Mouse (Mus musculus) cerebral cortex, adult 2 months (tissue): ENCODE measurements around the gene Asic1.

Experiments used
- WGBS: fragments of 180-500 bp; shearing (Covaris S2); methylation state at CpG from one replicate; pipeline ENCODE4 v1.1.7; 2018; 5-methylcytosine and 5-hydroxymethylcytosine counted together

The Asic1 gene

DNA sequence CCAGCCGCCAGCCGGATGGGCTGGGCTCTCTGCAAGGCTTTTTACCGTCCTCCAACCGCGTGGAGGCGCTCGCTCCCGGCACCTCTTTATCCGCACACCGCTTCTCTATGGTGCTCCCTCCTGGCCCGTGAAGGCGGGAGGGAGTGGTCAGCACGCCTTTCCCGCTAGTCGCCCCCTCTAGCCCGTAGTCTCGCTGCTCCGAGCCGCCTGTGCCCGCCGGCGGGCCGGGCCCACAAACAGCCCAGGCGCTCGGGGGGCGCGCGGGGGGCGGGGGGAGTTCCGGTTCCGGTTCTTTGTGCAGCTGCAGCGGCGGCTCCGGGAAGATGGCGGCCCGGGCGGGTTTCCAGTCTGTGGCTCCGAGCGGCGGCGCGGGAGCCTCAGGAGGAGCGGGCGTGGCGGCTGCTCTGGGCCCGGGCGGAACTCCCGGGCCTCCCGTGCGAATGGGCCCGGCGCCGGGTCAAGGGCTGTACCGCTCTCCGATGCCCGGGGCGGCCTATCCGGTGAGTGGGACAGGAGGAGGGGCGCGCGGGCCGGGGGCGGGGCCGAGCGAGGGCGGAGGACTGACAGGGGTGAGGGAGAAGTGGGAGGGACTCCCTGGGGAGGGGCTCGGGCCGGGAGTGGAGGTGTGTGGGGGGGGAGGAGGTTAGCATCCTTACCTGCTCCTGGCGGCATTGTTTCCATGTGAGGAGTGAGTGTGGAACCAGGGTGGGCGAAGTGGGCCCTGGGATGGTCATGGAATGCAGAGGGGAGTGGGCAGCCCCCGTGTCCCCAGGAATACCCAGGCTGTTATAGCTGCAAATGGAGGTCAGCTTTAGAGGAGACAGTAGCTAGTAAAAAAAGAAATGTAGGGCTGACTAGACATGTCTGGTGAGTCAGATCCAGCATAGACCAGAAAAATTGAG is 32.1 kb downstream of the Asic1 start, which contains the start of gene Smarcd1:
Gene Smarcd1 (plus strand): TSS at position 131 of the 902 bp plus-strand sequence.
- WGBS: under 1% methylated on average over 71 of the region's 71 CpGs

DNA sequence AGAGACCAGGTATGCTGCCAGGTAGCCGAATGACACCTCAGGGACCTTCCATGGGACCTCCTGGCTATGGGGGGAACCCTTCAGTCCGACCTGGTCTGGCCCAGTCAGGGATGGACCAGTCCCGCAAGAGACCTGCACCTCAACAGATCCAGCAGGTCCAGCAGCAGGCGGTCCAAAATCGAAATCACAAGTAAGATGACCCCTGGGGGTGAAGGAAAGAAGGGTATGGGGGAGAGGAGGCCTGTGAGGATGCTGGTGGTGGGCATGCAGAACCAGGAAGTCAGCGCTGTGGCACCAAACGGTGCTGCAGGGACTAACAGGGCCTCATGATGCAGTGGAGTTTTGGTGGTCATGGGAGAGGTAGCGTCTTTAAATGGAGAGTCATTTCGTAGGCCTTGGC is 32.9 kb downstream of the Asic1 start:
- 47% methylated on average over 9 of the region's 9 CpGs for WGBS

DNA sequence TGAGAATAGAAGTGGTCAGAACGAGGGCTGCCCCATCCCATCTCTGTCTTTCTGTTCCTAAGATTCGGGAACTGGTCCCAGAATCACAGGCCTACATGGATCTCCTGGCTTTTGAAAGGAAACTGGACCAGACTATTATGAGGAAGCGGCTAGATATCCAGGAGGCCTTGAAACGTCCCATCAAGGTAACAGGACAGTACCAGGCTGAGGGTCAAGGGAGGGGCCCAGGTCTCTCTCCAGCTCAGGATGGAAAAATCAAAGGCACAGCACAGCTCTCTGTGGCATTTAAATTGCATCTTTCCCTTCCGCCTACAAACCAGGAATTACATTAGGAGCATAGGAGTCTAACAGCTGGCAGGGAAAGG is 33.5 kb downstream of the Asic1 start:
- WGBS: 33% methylated on average over 5 of the region's 5 CpGs

DNA sequence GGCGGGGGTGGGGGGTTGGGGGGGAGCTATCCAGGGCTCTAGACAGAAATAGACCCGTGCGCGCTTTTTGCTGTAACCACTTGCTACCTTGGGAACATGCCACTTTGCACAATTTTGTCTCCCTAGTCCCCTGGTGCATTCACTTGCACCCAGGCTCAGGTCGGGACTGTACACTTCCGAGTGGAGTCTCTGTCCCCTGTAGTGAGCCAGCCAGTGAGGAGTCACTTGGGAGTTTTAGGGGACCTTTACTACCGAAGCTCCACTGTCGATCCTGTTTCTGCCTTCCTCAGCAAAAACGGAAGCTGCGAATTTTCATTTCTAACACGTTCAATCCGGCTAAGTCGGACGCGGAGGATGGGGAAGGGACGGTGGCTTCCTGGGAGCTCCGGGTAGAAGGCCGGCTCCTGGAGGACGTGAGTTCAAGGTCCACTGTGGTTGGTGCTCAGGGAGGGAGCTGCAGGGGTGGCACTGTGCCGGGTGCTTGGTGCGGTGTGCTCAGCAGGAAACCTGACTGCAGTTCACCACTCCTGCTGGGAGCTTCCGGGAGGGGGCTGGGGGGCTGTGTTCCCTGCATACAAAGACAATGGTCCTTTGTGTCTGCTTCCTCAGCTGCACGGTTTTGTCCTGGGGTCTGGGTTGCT is 34.0 kb downstream of the Asic1 start:
- 10% methylated on average over 23 of the region's 23 CpGs for WGBS

DNA sequence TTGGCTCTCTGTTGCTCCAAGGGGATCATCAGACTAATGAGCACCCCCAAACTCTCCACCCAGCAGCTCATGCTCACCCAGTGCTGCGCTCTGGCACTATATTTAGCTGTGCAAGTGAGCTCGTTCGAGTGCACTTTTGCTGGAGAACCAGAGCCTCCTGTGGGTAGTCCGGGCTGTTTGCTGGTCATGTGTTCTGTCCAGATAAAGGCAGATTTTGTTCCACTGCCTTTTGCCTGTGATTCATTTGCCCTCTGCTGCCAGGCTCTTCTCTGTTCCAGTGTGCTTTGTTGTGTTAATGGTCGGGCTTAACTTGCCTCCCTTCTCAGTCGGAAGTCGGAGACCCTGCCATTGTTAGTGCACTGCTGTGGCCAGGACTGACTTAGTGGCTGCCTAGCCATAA is 34.7 kb downstream of the Asic1 start:
- WGBS: 20% methylated on average over 7 of the region's 7 CpGs

DNA sequence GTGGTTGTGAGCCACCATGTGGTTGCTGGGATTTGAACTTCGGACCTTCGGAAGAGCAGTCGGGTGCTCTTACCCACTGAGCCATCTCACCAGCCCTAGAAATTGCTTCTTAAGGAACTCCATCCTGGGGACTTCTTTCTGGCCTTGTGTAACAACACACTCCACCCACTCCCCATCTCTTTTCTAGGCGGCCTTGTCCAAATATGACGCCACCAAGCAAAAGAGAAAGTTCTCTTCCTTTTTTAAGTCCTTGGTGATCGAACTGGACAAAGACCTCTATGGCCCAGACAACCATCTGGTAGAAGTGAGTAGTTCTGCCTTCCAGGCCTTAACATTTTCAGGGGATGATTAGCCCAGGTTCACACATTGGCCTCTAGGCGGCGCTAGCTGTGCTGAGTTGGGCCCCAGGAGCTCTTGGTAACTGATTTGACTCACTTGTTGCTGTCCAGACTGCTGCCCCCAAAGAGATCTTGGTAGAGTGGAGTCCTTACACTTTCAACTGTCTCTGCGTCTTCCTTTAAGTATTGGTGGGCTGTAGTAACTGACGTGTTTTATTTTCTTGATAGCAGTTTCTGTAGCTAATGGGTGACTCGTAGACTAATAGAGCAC is 35.4 kb downstream of the Asic1 start, which contains the start of gene Gm17349:
Gene Gm17349 (minus strand): TSS at position 51 of the 609 bp plus-strand sequence.
- 45% methylated on average over 11 of the region's 11 CpGs for WGBS

DNA sequence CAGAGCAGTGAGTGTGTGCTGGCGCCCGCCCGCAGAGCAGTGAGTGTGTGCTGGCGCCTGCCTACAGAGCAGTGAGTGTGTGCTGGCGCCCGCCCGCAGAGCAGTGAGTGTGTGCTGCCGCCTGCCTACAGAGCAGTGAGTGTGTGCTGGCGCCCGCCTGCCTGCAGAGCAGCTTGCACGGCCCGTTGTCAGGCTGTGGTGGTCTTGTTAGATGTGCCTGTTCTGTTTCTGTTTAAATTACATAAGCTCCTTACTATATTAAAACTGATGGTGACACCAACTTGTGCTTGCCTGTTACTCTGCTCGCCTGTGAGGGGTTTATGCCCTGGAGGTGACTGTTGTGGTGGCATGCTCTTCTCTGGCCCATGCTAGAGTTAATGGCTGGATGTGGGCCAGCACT is 38.0 kb downstream of the Asic1 start:
- WGBS: 74% methylated on average over 13 of the region's 13 CpGs

DNA sequence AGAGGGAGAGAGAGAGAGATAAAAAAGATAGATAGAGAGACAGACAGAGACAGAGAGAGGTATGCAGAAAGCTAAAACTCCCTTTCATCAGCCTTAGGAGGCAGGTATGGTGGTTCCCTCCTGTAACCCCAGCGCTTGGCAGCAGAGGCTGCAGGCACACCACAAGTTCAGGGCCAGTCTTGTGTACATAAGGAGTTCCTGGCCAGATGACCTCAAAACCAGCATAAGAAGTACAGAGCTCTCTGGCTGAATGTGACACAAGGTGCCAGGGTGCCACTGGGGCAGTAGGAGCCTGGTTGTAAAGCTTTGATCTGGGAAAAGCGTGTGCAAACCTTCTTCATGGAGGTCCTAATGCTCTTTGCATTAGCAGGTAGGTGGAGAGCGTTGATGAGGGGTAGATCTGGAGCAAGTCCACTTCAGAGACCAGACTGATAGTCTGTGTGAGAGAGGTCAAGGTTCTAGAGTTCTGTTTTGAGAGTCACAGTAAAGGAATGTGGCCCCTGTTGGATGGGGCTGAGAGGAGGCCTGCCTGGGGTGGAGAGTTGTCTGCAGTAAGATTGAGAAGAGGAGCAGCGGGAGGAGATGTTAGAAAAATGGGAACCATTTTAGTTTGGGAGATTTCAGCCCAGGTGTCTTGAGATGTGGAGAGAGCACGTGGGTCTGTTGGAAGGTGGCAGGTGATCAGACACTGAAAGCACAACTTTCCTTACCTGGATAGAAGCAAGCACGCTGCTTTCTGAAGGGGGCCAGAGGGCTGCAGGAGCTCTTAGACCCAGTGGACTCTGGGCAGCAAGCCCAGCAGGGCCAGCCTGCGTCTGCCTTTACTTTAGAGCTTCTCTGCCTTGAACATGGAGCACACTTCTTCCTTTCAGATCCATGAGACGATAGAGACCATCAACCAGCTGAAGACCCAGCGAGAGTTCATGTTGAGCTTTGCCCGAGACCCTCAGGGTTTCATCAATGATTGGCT is 40.3 kb downstream of the Asic1 start:
- 77% methylated on average over 10 of the region's 10 CpGs for WGBS

DNA sequence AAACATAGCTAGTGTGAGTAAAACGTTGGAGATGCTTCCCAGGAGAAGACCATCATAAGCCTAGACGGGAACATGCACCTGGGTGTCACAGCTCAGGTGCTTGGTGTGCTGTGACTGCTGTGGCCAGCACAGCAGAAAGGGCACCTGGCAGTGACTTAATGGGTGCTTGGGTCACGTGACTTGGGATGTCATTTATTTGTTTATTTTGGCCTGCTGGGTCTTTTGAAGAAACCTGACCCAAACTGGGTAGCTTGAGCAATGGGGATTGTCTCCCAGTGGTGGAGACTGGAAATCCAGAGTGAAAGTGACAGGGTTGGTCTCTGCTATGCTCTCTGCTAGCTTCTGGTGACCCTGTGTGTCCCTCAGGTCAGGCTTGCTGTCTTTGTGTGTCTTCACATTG is 41.3 kb downstream of the Asic1 start:
- WGBS: 60% methylated on average over 3 of the region's 3 CpGs

DNA sequence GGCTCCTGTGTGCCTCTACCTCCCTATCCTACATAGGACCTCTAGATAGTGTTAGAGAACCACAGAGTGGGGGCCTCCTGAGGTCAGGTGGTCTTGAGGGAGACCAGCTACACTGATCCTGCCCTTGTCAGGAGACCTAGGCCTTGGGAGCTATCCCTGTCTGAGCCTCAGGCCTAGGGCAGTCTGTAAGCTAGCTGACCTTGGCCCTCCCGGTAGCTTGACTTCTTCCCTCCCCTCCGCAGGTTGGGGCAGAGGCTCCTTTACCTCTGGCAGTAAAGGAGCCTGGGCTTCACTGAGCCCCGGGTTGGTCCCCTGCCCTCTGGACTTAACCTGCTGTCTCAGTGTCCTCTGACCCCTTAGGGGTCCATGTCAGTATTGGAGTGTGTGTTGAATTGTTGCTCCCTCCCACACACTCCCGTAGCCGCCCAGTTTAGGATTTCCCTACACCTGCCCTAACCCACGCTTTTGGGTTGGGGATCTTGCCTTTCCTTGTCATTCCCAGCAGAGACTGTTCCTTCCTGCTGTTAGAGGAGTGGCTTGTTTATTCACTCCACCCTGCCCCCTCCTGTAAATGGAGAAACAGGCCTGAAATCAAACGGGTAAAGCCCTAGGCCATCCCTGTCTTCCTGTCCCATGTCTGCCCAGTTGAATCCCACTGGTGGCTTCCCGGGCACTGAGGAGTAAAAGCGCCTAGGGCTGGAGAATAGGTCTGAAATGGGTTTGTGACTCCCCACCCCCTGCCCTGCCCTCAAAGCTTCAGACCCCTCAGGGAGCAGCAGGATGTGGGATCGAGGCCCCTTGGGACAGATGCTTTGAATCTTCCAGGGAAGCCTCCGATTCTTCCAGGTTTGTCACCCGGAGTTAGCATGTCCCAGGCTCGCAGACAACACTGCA is 42.7 kb downstream of the Asic1 start:
- WGBS: 64% methylated on average over 13 of the region's 13 CpGs

DNA sequence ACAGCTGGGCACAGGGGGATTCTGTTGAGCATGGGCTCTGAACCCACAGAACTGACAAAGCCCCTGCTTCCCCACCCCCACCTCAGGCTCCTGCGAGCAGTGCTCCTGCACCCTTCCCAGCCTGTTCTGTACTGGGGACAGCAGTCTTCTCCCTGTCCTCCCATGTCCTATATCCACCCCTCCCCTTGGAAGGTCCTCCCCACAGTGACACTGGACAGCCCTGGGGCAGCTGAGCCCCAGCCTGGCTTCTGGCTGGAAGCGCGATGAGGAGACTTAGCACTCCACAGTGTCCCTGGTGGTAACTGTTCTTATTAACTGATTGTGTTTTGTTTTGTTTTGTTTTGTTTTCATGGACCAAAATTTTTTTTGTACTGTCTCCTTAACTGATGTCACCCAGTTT is 43.4 kb downstream of the Asic1 start:
- WGBS: 58% methylated on average over 3 of the region's 3 CpGs

DNA sequence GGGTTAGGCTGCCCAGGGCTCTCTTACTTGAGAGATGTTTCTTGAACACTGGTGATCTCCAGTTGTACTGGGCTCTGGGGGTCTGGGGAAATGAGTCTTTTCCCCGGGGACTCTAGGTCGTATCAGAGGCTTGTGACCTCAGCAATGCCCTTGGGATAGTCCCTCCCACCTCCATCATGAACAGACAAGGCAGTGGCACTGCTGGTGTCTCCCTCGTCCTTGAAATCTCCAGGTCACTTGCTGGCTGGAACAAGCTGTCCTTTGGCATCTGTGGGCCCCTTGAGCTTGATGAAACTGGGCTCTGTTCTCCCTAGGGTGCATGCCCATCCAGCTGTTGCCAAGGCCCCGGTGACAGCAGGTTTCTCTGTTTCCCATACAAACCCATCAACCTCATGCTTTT is 44.0 kb downstream of the Asic1 start:
- WGBS: 64% methylated on average over 4 of the region's 4 CpGs

DNA sequence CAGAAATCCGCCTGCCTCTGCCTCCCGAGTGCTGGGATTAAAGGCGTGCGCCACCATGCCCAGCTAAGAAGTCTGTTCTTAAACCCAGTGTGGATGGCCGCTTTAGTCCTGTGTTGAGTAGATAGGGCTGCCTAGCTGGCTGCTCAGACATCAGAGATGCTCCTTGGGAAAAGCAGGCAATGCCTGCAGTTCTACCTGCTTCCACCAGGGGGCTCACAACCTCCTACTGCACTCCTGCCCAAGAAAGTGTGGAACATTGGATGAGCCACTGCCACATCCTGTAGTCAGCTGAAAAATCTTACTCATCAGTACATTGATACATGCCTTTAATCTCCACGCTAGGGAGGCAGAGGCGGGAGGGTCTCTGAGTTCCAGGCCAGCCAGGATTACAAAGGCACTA is 44.7 kb downstream of the Asic1 start:
- WGBS: 34% methylated on average over 7 of the region's 7 CpGs

DNA sequence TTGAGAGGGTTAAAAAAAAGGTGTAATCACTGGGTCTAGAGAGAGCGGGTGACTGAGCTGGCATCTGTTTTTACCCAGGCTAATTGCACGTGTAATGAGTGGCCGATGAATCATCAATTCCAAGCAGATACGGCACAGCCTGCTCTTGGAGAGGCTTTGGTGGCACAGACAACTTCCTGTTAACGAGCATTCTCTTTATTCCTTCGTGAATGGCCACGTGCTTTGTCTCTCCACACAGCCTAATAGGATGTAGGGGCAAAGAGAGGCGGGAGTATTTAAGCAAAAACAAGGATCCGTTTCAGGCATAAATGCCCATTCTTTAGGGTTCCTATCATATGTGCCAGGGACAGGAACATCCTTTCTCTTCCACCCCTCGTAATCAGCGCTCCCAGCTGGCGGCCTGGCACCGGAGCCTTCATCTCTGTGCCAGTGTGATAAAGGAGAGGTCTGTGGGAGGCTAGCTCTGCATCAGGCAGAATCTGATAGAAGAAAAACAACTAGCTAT is 45.2 kb downstream of the Asic1 start:
- 19% methylated on average over 13 of the region's 13 CpGs for WGBS

DNA sequence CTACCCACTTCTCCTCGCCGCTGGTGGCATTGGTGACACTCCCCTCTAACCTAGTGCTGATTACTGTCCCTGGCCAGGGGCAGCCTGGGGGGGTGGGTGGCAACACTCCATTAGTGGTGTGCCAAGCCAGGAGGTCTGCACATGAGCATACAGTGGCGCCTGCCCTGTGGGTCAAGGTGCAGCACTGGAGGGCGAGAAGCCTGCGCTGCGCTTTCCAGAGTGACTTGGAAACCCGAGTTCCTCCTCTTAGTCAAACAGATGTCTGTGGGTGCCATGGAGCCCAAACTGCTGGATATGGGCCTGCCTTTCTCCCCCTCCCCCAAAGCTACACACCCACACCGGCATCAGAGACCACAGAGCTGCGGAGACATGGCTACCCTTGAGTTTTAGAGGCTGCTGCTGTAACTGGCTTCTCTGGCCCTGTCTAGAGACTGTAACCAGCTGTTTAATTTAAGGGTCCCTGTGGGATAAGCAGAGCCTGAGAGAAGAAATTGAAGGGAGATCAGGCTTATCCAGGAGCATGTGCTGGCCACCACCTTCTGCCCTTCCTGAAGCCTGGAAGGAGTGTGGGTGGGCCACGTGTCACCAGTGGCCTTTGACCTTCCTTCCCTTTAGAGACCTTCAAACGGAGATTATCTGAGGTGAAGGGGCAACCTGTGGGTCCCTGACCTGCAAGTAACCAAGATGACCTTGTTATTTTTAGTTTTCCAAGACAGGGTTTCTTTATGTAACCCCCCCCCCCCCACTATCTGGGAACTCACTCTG is 46.0 kb downstream of the Asic1 start:
- WGBS: 38% methylated on average over 11 of the region's 11 CpGs

DNA sequence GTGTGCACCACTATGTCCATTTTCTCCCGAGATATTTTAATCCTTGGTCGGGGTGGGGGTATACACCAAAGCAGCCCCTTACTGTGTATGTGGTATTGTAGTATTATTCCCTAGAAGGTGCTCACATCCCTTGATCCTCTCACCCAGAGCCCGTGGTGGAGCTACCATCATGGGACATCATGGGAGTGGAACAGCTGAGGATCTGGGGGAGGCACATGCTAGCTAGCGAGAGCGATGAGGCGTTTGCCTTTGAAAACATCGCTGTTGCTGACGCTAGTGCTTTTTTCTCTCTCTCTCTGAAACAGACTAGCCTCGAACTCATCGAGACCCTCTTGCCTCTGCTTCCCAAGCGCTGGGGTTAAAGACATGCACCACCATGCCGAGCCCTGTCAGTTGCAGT is 46.6 kb downstream of the Asic1 start:
- 41% methylated on average over 12 of the region's 12 CpGs for WGBS

DNA sequence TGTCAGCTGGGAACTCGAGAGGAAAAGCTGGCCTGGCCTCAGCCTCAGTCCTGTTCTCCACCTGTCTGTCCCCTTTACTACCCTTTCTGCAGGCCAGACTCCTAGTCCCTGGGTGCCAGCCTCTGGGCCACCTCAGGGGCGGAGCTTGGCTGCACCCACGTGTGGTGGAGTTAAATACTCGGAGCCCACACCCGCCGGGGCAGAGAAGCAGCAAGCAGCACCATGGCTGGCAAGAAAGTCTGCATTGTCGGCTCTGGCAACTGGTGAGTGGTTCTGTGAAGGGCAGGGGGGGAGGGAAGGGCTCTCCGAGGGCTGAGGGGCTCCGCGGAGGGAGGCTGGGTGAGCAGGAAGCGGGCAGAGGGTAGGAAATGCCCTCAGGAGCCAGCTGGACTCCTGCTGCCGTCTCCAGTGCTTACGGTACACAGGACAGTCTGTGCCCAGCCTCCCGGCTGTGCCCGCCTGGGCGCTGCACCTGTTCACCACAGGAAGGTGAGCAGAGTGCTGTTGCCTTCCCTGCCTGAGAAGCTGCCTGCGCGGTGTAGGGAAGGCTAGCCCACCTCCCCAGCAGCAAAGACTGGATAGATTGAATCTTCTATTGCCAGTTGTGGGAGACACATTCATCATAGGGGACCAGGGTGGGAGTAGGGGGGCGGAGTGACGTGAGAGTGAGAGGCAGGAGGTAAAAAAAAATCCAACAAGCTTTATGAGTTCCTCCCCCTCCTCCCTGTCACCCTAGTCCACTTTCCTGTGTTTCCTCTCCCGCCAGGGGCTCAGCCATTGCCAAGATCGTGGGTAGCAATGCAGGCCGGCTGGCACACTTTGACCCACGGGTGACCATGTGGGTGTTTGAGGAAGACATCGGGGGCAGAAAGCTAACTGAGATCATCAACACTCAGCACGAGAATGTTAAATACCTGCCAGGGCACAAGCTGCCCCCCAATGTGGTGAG is 47.5 kb downstream of the Asic1 start, which contains the start of gene Gpd1:
Gene Gpd1 (plus strand): TSS at position 130 of the 949 bp plus-strand sequence.
- WGBS: 18% methylated on average over 26 of the region's 26 CpGs

DNA sequence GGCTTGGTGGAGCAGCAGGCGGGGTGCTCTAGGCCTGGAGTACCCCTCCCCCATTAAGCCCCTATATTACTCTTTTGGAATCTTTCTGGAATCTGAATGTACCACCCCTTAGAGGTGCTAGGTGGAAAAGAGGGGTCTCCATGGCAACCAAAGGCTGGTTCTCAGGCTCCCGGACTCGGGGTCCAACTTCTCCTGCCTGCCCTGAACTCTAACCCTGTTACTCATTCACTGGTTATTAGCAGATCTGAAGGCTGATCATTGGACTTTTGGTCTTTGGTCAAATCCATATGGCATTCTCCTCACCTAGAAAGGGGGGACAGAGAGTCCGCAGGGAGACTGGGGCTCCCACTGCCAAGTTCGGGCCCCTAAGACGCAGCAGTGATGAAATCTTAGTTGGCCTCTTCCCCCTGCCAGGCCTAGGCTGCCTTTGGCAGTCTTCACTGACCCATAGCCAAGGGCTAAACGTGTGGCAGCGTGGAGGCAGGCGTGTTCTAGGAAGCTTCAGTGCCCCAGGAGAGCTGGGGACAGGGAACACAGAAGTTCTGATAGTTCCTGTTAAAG is 48.4 kb downstream of the Asic1 start:
- WGBS: 71% methylated on average over 9 of the region's 9 CpGs
